Mouse (Mus musculus): ENCODE measurements at regions not wholly inside any gene's neighbourhood (a gene's known extent, or its start where the extent isn't known, plus 50 kb on each side); places are given as distances from the start of the nearest gene placed in this dataset.
A peak's percentile ranks its signal among the peaks of the same experiment; 100 is the strongest.

GRCm38 (mm10) chr12:25415641-25416040 lies 318.7 kb upstream of the Id2 start:
- no peak for TF ChIP-seq EP300 (optimal IDR thresholded peaks at IDR 0.05)
- no peak for TF ChIP-seq CTCF (IDR thresholded peaks at IDR 0.05; ENCODE audit: low read depth)
- H3K9me3 ChIP-seq (ENCODE audit: control insufficient read depth, low read length): no peaks in the 10 kb centered on the region
- no peak for ATAC-seq (ENCODE audit: low FRiP score, low TSS enrichment)
- no peaks in the 10 kb centered on the region for H3K4me1 ChIP-seq (replicated peaks; ENCODE audit: control insufficient read depth, insufficient read depth)
- no peak for DNase-seq (ENCODE audit: low spot score)
- H3K27ac ChIP-seq (replicated peaks): no peak overlapping the region
- no peak overlapping the region for H3K4me2 ChIP-seq (replicated peaks; ENCODE audit: low read depth)
- no peak overlapping the region for H3K9ac ChIP-seq (ENCODE audit: low read length)
- 57% methylated on average over 3 of the region's 3 CpGs for WGBS
- no peaks in the 10 kb centered on the region for H3K27me3 ChIP-seq (ENCODE audit: control insufficient read depth, insufficient read depth, low read length)
- no peak overlapping the region for H3K4me3 ChIP-seq (ENCODE audit: low read depth, low read length)
- H3K36me3 ChIP-seq (ENCODE audit: control insufficient read depth, insufficient read depth, low read length): no peaks in the 10 kb centered on the region

GRCm38 (mm10) chr12:25415232-25415631 lies 318.3 kb upstream of the Id2 start:
- no peak overlapping the region for H3K4me2 ChIP-seq (replicated peaks; ENCODE audit: low read depth)
- TF ChIP-seq EP300 (optimal IDR thresholded peaks at IDR 0.05) (no peak), CTCF (IDR thresholded peaks at IDR 0.05; ENCODE audit: low read depth) (peak; percentile 65)
- H3K9me3 ChIP-seq (ENCODE audit: control insufficient read depth, low read length): no peaks in the 10 kb centered on the region
- no peak for ATAC-seq (ENCODE audit: low FRiP score, low TSS enrichment)
- H3K4me1 ChIP-seq (replicated peaks; ENCODE audit: control insufficient read depth, insufficient read depth): no peaks in the 10 kb centered on the region
- H3K4me3 ChIP-seq (ENCODE audit: low read depth, low read length): no peak overlapping the region
- WGBS: 42% methylated on average over 2 of the region's 2 CpGs
- H3K27me3 ChIP-seq (ENCODE audit: control insufficient read depth, insufficient read depth, low read length): no peaks in the 10 kb centered on the region
- H3K36me3 ChIP-seq (ENCODE audit: control insufficient read depth, insufficient read depth, low read length): no peaks in the 10 kb centered on the region
- peak; percentile 18 for DNase-seq (ENCODE audit: low spot score)
- no peak overlapping the region for H3K9ac ChIP-seq (ENCODE audit: low read length)
- H3K27ac ChIP-seq (replicated peaks): no peak overlapping the region

- Histone ChIP-seq H3K36me3 (ENCODE audit: control insufficient read depth, insufficient read depth, low read length) (no peaks in the 10 kb centered on the region), H3K27ac (replicated peaks) (no peak overlapping the region), H3K27me3 (ENCODE audit: control insufficient read depth, insufficient read depth, low read length) (no peaks in the 10 kb centered on the region), H3K4me3 (ENCODE audit: low read depth, low read length) (no peak overlapping the region), H3K4me1 (replicated peaks; ENCODE audit: control insufficient read depth, insufficient read depth) (no peaks in the 10 kb centered on the region), H3K4me2 (replicated peaks; ENCODE audit: low read depth) (no peak overlapping the region), H3K9me3 (ENCODE audit: control insufficient read depth, low read length) (no peaks in the 10 kb centered on the region), H3K9ac (ENCODE audit: low read length) (no peak overlapping the region)
- ATAC-seq (ENCODE audit: low FRiP score, low TSS enrichment) (no peak), DNase-seq (ENCODE audit: low spot score) (no peak)
- 98% methylated on average over 2 of the region's 2 CpGs for WGBS
- TF ChIP-seq EP300 (optimal IDR thresholded peaks at IDR 0.05): no peak
- no peak for TF ChIP-seq CTCF (IDR thresholded peaks at IDR 0.05; ENCODE audit: low read depth)
Observed at GRCm38 (mm10) chr12:25407301-25407700, 310.4 kb upstream of the Id2 start.

GRCm38 (mm10) chr12:25400326-25400725 lies 303.4 kb upstream of the Id2 start:
- ATAC-seq (ENCODE audit: low FRiP score, low TSS enrichment) (no peak), DNase-seq (ENCODE audit: low spot score) (no peak)
- Histone ChIP-seq H3K9me3 (ENCODE audit: control insufficient read depth, low read length) (no peaks in the 10 kb centered on the region), H3K9ac (ENCODE audit: low read length) (no peak overlapping the region), H3K4me2 (replicated peaks; ENCODE audit: low read depth) (no peak overlapping the region), H3K4me1 (replicated peaks; ENCODE audit: control insufficient read depth, insufficient read depth) (no peaks in the 10 kb centered on the region), H3K27ac (replicated peaks) (no peak overlapping the region), H3K4me3 (ENCODE audit: low read depth, low read length) (no peak overlapping the region), H3K36me3 (ENCODE audit: control insufficient read depth, insufficient read depth, low read length) (no peaks in the 10 kb centered on the region), H3K27me3 (ENCODE audit: control insufficient read depth, insufficient read depth, low read length) (no peaks in the 10 kb centered on the region)
- TF ChIP-seq CTCF (IDR thresholded peaks at IDR 0.05; ENCODE audit: low read depth) (no peak), EP300 (optimal IDR thresholded peaks at IDR 0.05) (no peak)
- 75% methylated on average over 5 of the region's 5 CpGs for WGBS

GRCm38 (mm10) chr12:25398726-25399125 lies 301.8 kb upstream of the Id2 start:
- no peak for DNase-seq (ENCODE audit: low spot score)
- 70% methylated on average over 3 of the region's 3 CpGs for WGBS
- H3K36me3 ChIP-seq (ENCODE audit: control insufficient read depth, insufficient read depth, low read length): no peaks in the 10 kb centered on the region
- H3K27ac ChIP-seq (replicated peaks): no peak overlapping the region
- no peak overlapping the region for H3K9ac ChIP-seq (ENCODE audit: low read length)
- H3K4me1 ChIP-seq (replicated peaks; ENCODE audit: control insufficient read depth, insufficient read depth): no peaks in the 10 kb centered on the region
- TF ChIP-seq CTCF (IDR thresholded peaks at IDR 0.05; ENCODE audit: low read depth) (no peak), EP300 (optimal IDR thresholded peaks at IDR 0.05) (no peak)
- H3K27me3 ChIP-seq (ENCODE audit: control insufficient read depth, insufficient read depth, low read length): no peaks in the 10 kb centered on the region
- H3K9me3 ChIP-seq (ENCODE audit: control insufficient read depth, low read length): no peaks in the 10 kb centered on the region
- no peak overlapping the region for H3K4me3 ChIP-seq (ENCODE audit: low read depth, low read length)
- ATAC-seq (ENCODE audit: low FRiP score, low TSS enrichment): no peak
- H3K4me2 ChIP-seq (replicated peaks; ENCODE audit: low read depth): no peak overlapping the region

- H3K27ac ChIP-seq (replicated peaks): no peak overlapping the region
Observed at GRCm38 (mm10) chr12:25394326-25394725, 297.4 kb upstream of the Id2 start.

More at GRCm38 (mm10) chr12:25394326-25394725, 297.4 kb upstream of the Id2 start:
- WGBS: 79% methylated on average over 3 of the region's 3 CpGs
- no peaks in the 10 kb centered on the region for H3K27me3 ChIP-seq (ENCODE audit: control insufficient read depth, insufficient read depth, low read length)
- no peak for ATAC-seq (ENCODE audit: low FRiP score, low TSS enrichment)
- no peaks in the 10 kb centered on the region for H3K4me1 ChIP-seq (replicated peaks; ENCODE audit: control insufficient read depth, insufficient read depth)
- H3K4me2 ChIP-seq (replicated peaks; ENCODE audit: low read depth): no peak overlapping the region
- no peaks in the 10 kb centered on the region for H3K36me3 ChIP-seq (ENCODE audit: control insufficient read depth, insufficient read depth, low read length)
- no peak for DNase-seq (ENCODE audit: low spot score)
- H3K9ac ChIP-seq (ENCODE audit: low read length): no peak overlapping the region
- H3K4me3 ChIP-seq (ENCODE audit: low read depth, low read length): no peak overlapping the region
- TF ChIP-seq CTCF (IDR thresholded peaks at IDR 0.05; ENCODE audit: low read depth) (no peak), EP300 (optimal IDR thresholded peaks at IDR 0.05) (no peak)
- H3K9me3 ChIP-seq (ENCODE audit: control insufficient read depth, low read length): no peaks in the 10 kb centered on the region

All from stomach, postnatal 0 days (tissue).